Mouse (Mus musculus): ENCODE results near the gene Scd4.

DNA sequence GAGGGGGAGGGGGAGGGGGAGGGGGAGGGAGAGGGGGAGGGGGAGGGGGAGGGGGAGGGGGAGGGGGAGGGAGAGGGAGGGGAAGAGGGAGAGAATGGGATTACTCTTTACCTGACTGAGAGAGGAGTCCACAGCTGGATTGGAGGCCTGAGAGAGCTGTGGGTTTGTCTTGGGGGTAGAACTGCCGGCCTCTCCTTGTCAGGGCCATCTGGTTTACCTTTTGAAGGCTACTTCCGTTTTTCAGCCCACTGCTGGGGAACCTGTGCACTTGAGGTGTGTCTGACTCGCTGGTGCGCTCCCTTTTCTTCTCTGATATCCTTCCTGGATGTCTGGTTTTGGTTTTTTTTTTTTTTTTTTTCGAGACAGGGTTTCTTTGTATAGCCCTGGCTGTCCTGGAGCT, 15.5 kb upstream of the Scd4 start:
- no peak for TF ChIP-seq POLR2A (IDR thresholded peaks at IDR 0.05; ENCODE audit: control insufficient read depth, extremely low read depth, insufficient read depth, low read length, poor library complexity)
- TF ChIP-seq CTCF (IDR thresholded peaks at IDR 0.05; ENCODE audit: borderline replicate concordance, control insufficient read depth, extremely low read depth, insufficient read depth, low read length, poor library complexity) = no peak
